Mouse (Mus musculus) MEL (cell line): ENCODE measurements at regions not wholly inside any gene's neighbourhood (a gene's known extent, or its start where the extent isn't known, plus 50 kb on each side); places are given as distances from the start of the nearest gene placed in this dataset.

Experiments used
- CTCF ChIP-seq, 3 experiments: IDR thresholded peaks in 2 of 3; conservative IDR thresholded peaks in 1 of 3; 2 replicates each; pipeline ENCODE4 v1.5.1; 2011 to 2012; ENCODE audit warnings: low read length in 3 of 3, low read depth in 2 of 3, mild to moderate bottlenecking in 2 of 3, improper control_type of control experiment in 1 of 3, inconsistent platforms in 1 of 3, mixed read lengths in 1 of 3, moderate library complexity in 1 of 3; ENCODE audit not compliant: control insufficient read depth in 1 of 3, insufficient read depth in 1 of 3, poor library complexity in 1 of 3, severe bottlenecking in 1 of 3
- POLR2AphosphoS5 ChIP-seq: IDR thresholded peaks from 2 replicates; pipeline ENCODE4 v1.6.1; 2012; ENCODE audit warnings: low read depth, borderline replicate concordance, mild to moderate bottlenecking, inconsistent platforms, low read length, moderate library complexity, mixed read lengths
- TAL1 ChIP-seq: IDR thresholded peaks from 2 replicates; pipeline ENCODE4 v1.6.1; 2012; ENCODE audit warnings: mild to moderate bottlenecking, inconsistent platforms, low read length, moderate library complexity, mixed read lengths
- TCF12 ChIP-seq: IDR thresholded peaks from 2 replicates; pipeline ENCODE4 v1.6.1; 2014; ENCODE audit warnings: low read depth, mild to moderate bottlenecking, inconsistent platforms, low read length, improper control_type of control experiment, moderate library complexity

- TF ChIP-seq POLR2AphosphoS5 (no peak), TAL1 (no peak), CTCF (IDR thresholded peaks at IDR 0.05 in 2 of 3, conservative IDR thresholded peaks at IDR 0.05 in 1 of 3; ENCODE audit: control insufficient read depth in 1 of 3, insufficient read depth in 1 of 3, low read depth in 2 of 3, low read length in 3 of 3, poor library complexity in 1 of 3, severe bottlenecking in 1 of 3) (no peak), TCF12 (no peak)
Measured at GRCm38 (mm10) chr16:79986746-79987145, 895.8 kb upstream of the Tmprss15 start.
